Comparison of ENCODE assay signal across 26 mouse cellular contexts in genomic region chr14:54610648-54611047, GRCm38 (mm10). TPM values are rescaled to one million over a fixed set of nuclear protein-coding genes. Genes with fewer than 3 reads are reported as not detected.
A peak's percentile ranks its signal among the peaks of the same experiment; 100 is the strongest.
DNase-seq lines count a peak whose midpoint lies in the region; ATAC-seq lines count a peak whose summit lies in the region.
"Had no signal": no experiment of that assay in that cellular context is flagged by ENCODE, and none has a peak within 500 bp of the region (broad histone marks: within the 10 kb centered on the region; RNA-seq: fewer than 3 reads in every experiment).

No protein-coding gene starts in this region.

- peaks cover 31% of the 10 kb centered on the region for H3K36me3 ChIP-seq in forebrain, embryonic 12.5 days (replicated peaks)
- H3K36me3 ChIP-seq in forebrain, embryonic 14.5 days (ENCODE audit: control insufficient read depth, insufficient read depth, low read length), result peaks cover 31% of the 10 kb centered on the region
- H3K36me3 ChIP-seq in midbrain, embryonic 12.5 days, result peaks cover 37% of the 10 kb centered on the region
- peaks cover 4% of the 10 kb centered on the region for H3K36me3 ChIP-seq in midbrain, embryonic 15.5 days (replicated peaks)

- no peak for ATAC-seq in forebrain, embryonic 12.5 days (ENCODE audit: low FRiP score)
- ATAC-seq in forebrain, embryonic 14.5 days, result no peak
- ATAC-seq in midbrain, embryonic 12.5 days (ENCODE audit: low FRiP score, low read depth), result no peak
- no peak for ATAC-seq in midbrain, embryonic 15.5 days (replicated peaks)
- ATAC-seq: midbrain, embryonic 16.5 days had no signal

- no peak overlapping the region for H3K4me3 ChIP-seq in forebrain, embryonic 12.5 days (replicated peaks)
- H3K4me3 ChIP-seq in forebrain, embryonic 14.5 days (ENCODE audit: low read depth, low read length), result no peak overlapping the region
- H3K4me3 ChIP-seq in midbrain, embryonic 12.5 days, result no peak overlapping the region
- no peak overlapping the region for H3K4me3 ChIP-seq in midbrain, embryonic 15.5 days
- H3K4me3 ChIP-seq: heart, embryonic 12.5 days; hindbrain, embryonic 13.5 days; limb, embryonic 15.5 days; megakaryocyte, embryonic 14.5 days; neural tube, embryonic 15.5 days had no signal

- no peaks in the 10 kb centered on the region for H3K27me3 ChIP-seq in forebrain, embryonic 12.5 days
- H3K27me3 ChIP-seq in forebrain, embryonic 14.5 days (replicated peaks; ENCODE audit: control insufficient read depth, insufficient read depth, low read length), result no peaks in the 10 kb centered on the region
- no peaks in the 10 kb centered on the region for H3K27me3 ChIP-seq in midbrain, embryonic 12.5 days
- no peaks in the 10 kb centered on the region for H3K27me3 ChIP-seq in midbrain, embryonic 15.5 days (replicated peaks)
- H3K27me3 ChIP-seq: heart, embryonic 12.5 days; hindbrain, embryonic 13.5 days; limb, embryonic 15.5 days; megakaryocyte, embryonic 14.5 days; neural tube, embryonic 15.5 days had no signal

- peaks cover 6% of the 10 kb centered on the region; the same call in 1 of the 2 replicates for H3K4me1 ChIP-seq in forebrain, embryonic 12.5 days
- 0 out of 2 replicates have a peak, but pooled peaks cover 2% of the 10 kb centered on the region for H3K4me1 ChIP-seq in forebrain, embryonic 14.5 days (ENCODE audit: control insufficient read depth, insufficient read depth, low read length)
- H3K4me1 ChIP-seq in midbrain, embryonic 12.5 days, result 0 out of 2 replicates have a peak, but pooled peaks cover 3% of the 10 kb centered on the region
- peaks cover 6% of the 10 kb centered on the region; the same call in 1 of the 2 replicates for H3K4me1 ChIP-seq in midbrain, embryonic 15.5 days
- H3K4me1 ChIP-seq: heart, embryonic 12.5 days had no signal

- peak overlapping the region; percentile 32; the same call in 1 of the 2 replicates for H3K27ac ChIP-seq in forebrain, embryonic 12.5 days
- H3K27ac ChIP-seq in forebrain, embryonic 14.5 days (ENCODE audit: low read depth, low read length), result no peak overlapping the region
- H3K27ac ChIP-seq in midbrain, embryonic 12.5 days (replicated peaks), result peak overlapping the region; percentile 15; the same call in 1 of the 2 replicates
- no peak overlapping the region for H3K27ac ChIP-seq in midbrain, embryonic 15.5 days
- H3K27ac ChIP-seq: hindbrain, embryonic 13.5 days; limb, embryonic 15.5 days; neural tube, embryonic 15.5 days had no signal

- no peaks in the 10 kb centered on the region for H3K9me3 ChIP-seq in forebrain, embryonic 12.5 days
- H3K9me3 ChIP-seq in forebrain, embryonic 14.5 days (replicated peaks; ENCODE audit: control insufficient read depth, low read length), result no peaks in the 10 kb centered on the region
- no peaks in the 10 kb centered on the region for H3K9me3 ChIP-seq in midbrain, embryonic 12.5 days
- H3K9me3 ChIP-seq in midbrain, embryonic 15.5 days, result no peaks in the 10 kb centered on the region
- H3K9me3 ChIP-seq: heart, embryonic 12.5 days; hindbrain, embryonic 13.5 days; limb, embryonic 15.5 days; megakaryocyte, embryonic 14.5 days; neural tube, embryonic 15.5 days had no signal

- 85% methylated on average over 6 of the region's 6 CpGs for WGBS in forebrain, embryonic 12.5 days
- 75% methylated on average over 6 of the region's 6 CpGs for WGBS in forebrain, embryonic 14.5 days
- 82% methylated on average over 6 of the region's 6 CpGs for WGBS in midbrain, embryonic 12.5 days
- 78% methylated on average over 6 of the region's 6 CpGs for WGBS in midbrain, embryonic 15.5 days

- H3K9ac ChIP-seq in forebrain, embryonic 12.5 days, result no peak overlapping the region
- no peak overlapping the region for H3K9ac ChIP-seq in forebrain, embryonic 14.5 days (ENCODE audit: low read length)
- H3K9ac ChIP-seq in midbrain, embryonic 12.5 days (replicated peaks), result no peak overlapping the region
- H3K9ac ChIP-seq in midbrain, embryonic 15.5 days, result no peak overlapping the region; the same call in 1 of the 2 replicates
- H3K9ac ChIP-seq: heart, embryonic 12.5 days; hindbrain, embryonic 13.5 days; limb, embryonic 15.5 days; neural tube, embryonic 15.5 days had no signal

- H3K4me2 ChIP-seq in forebrain, embryonic 12.5 days, result no peak overlapping the region
- H3K4me2 ChIP-seq in forebrain, embryonic 14.5 days (ENCODE audit: low read length), result no peak overlapping the region
- no peak overlapping the region for H3K4me2 ChIP-seq in midbrain, embryonic 12.5 days (replicated peaks)
- no peak overlapping the region for H3K4me2 ChIP-seq in midbrain, embryonic 15.5 days
- H3K4me2 ChIP-seq: heart, embryonic 12.5 days; hindbrain, embryonic 13.5 days; limb, embryonic 15.5 days; neural tube, embryonic 15.5 days had no signal

- no peak for DNase-seq in forebrain, embryonic 14.5 days (ENCODE audit: low spot score)
- DNase-seq in layer of hippocampus, adult 11-12 months (ENCODE audit: low spot score), result peak; percentile 64
- DNase-seq in layer of hippocampus, postnatal 10 days (ENCODE audit: low spot score in 2 of 2), result no peak
- DNase-seq in layer of hippocampus, postnatal 36 days, result peak; percentile 70 to 77
- DNase-seq in thymus, postnatal 10 days (ENCODE audit: low spot score in 2 of 2), result no peak
- DNase-seq: adrenal gland, adult 2 months; cerebellum, adult 9-11 months; kidney, adult 8-10 months; kidney, postnatal 14 days; lung, adult 2 months had no signal

RNA-seq across cellular contexts. Expression of gene 4931414P19Rik, which starts 4.9 kb away (rescaled TPM):
- polyA plus RNA-seq in forebrain, embryonic 12.5 days (2016; fragmentation: Nextera tagmentation; extraction: Ambion mirVana), result 9.0 and 9.2 TPM in 2 replicates
- polyA plus RNA-seq in forebrain, embryonic 14.5 days (2014; fragmentation: Nextera tagmentation; extraction: Ambion mirVana), result 6.3 and 8.7 TPM in 2 replicates
- 1 to 10 TPM; 5.1 to 5.5 TPM for total RNA-seq in layer of hippocampus, postnatal 10 days (2021)
- polyA plus RNA-seq in midbrain, embryonic 12.5 days (2016; fragmentation: Nextera tagmentation; extraction: Ambion mirVana), result 8.2 and 10.4 TPM in 2 replicates
- 6.7 and 9.0 TPM in 2 replicates for polyA plus RNA-seq in midbrain, embryonic 15.5 days (2015; fragmentation: Nextera tagmentation; extraction: Ambion mirVana)
- total RNA-seq in layer of hippocampus, postnatal 36 days (2021), result 1 to 10 TPM; 4.7 to 5.5 TPM

RNA-seq across cellular contexts. Expression of gene Psmb5, which starts 7.2 kb away (rescaled TPM):
- 395 and 399 TPM in 2 replicates for polyA plus RNA-seq in forebrain, embryonic 12.5 days (2016; fragmentation: Nextera tagmentation; extraction: Ambion mirVana)
- polyA plus RNA-seq in forebrain, embryonic 14.5 days (2014; fragmentation: Nextera tagmentation; extraction: Ambion mirVana), result 506 and 542 TPM in 2 replicates
- total RNA-seq in layer of hippocampus, postnatal 10 days (2021), result 100 to 1,000 TPM; 201 to 217 TPM
- 363 and 400 TPM in 2 replicates for polyA plus RNA-seq in midbrain, embryonic 12.5 days (2016; fragmentation: Nextera tagmentation; extraction: Ambion mirVana)
- polyA plus RNA-seq in midbrain, embryonic 15.5 days (2015; fragmentation: Nextera tagmentation; extraction: Ambion mirVana), result 445 and 463 TPM in 2 replicates
- 100 to 1,000 TPM; 203 to 230 TPM for total RNA-seq in layer of hippocampus, postnatal 36 days (2021)

RNA-seq across cellular contexts. Expression of gene Psmb11, which starts 10.6 kb away (rescaled TPM):
- polyA plus RNA-seq in forebrain, embryonic 12.5 days (2016; fragmentation: Nextera tagmentation; extraction: Ambion mirVana), result 0.04 TPM in 1 of 2 replicates, not detected in the other
- not detected in 2 replicates for polyA plus RNA-seq in forebrain, embryonic 14.5 days (2014; fragmentation: Nextera tagmentation; extraction: Ambion mirVana)
- total RNA-seq in layer of hippocampus, postnatal 10 days (2021), result under 1 TPM; 0.21 to 0.25 TPM
- not detected in 2 replicates for polyA plus RNA-seq in midbrain, embryonic 12.5 days (2016; fragmentation: Nextera tagmentation; extraction: Ambion mirVana)
- polyA plus RNA-seq in midbrain, embryonic 15.5 days (2015; fragmentation: Nextera tagmentation; extraction: Ambion mirVana), result not detected in 2 replicates
- total RNA-seq in layer of hippocampus, postnatal 36 days (2021), result under 1 TPM; 0.23 to 0.27 TPM
- total RNA-seq: adrenal gland, adult 2 months; gastrocnemius, adult 8-10 months had no signal
- polyA plus RNA-seq: adrenal gland, adult 2 months; embryonic facial prominence, embryonic 14.5 days; heart, embryonic 12.5 days; hindbrain, embryonic 13.5 days; intestine, embryonic 14.5 days; limb, embryonic 15.5 days; lung, adult 2 months; midbrain, embryonic 16.5 days had no signal

RNA-seq across cellular contexts. Expression of gene Gm17606, which starts 30.1 kb away (rescaled TPM):
- not detected in 2 replicates for polyA plus RNA-seq in forebrain, embryonic 12.5 days (2016; fragmentation: Nextera tagmentation; extraction: Ambion mirVana)
- polyA plus RNA-seq in forebrain, embryonic 14.5 days (2014; fragmentation: Nextera tagmentation; extraction: Ambion mirVana), result not detected in 2 replicates
- total RNA-seq in layer of hippocampus, postnatal 10 days (2021), result not detected
- not detected in 2 replicates for polyA plus RNA-seq in midbrain, embryonic 12.5 days (2016; fragmentation: Nextera tagmentation; extraction: Ambion mirVana)
- polyA plus RNA-seq in midbrain, embryonic 15.5 days (2015; fragmentation: Nextera tagmentation; extraction: Ambion mirVana), result not detected in 2 replicates
- total RNA-seq in layer of hippocampus, postnatal 36 days (2021), result not detected
- total RNA-seq: adrenal gland, adult 2 months; gastrocnemius, adult 8-10 months; granulocyte monocyte progenitor cell, adult 5-6 weeks; heart, postnatal 14 days; left cerebral cortex, postnatal 14 days had no signal
- polyA plus RNA-seq: adrenal gland, adult 2 months; brain, embryonic 14.5 days; embryonic facial prominence, embryonic 14.5 days; heart, embryonic 12.5 days; hindbrain, embryonic 13.5 days; intestine, embryonic 14.5 days; lung, adult 2 months; midbrain, embryonic 16.5 days; neural tube, embryonic 15.5 days had no signal

RNA-seq across cellular contexts. Expression of gene Cdh24, which starts 30.5 kb away (rescaled TPM):
- polyA plus RNA-seq in forebrain, embryonic 12.5 days (2016; fragmentation: Nextera tagmentation; extraction: Ambion mirVana), result 9.8 and 10.7 TPM in 2 replicates
- 4.8 and 5.7 TPM in 2 replicates for polyA plus RNA-seq in forebrain, embryonic 14.5 days (2014; fragmentation: Nextera tagmentation; extraction: Ambion mirVana)
- total RNA-seq in layer of hippocampus, postnatal 10 days (2021), result 10 to 100 TPM; 14.7 to 17.2 TPM
- polyA plus RNA-seq in midbrain, embryonic 12.5 days (2016; fragmentation: Nextera tagmentation; extraction: Ambion mirVana), result 9.7 and 10.7 TPM in 2 replicates
- polyA plus RNA-seq in midbrain, embryonic 15.5 days (2015; fragmentation: Nextera tagmentation; extraction: Ambion mirVana), result 14.1 and 15.5 TPM in 2 replicates
- 10 to 100 TPM; 23.6 to 24.5 TPM for total RNA-seq in layer of hippocampus, postnatal 36 days (2021)

Comparison
In these comparisons a context has a peak if more than half of its experiments do, and no peak if none do; other contexts are left out.
1. H3K27ac ChIP-seq: peak in forebrain, embryonic 12.5 days (single experiment) and midbrain, embryonic 12.5 days (single experiment); none in forebrain, embryonic 14.5 days (single experiment) and midbrain, embryonic 15.5 days (single experiment).
2. DNase-seq: peak in layer of hippocampus, adult 11-12 months (single experiment) and layer of hippocampus, postnatal 36 days (2 of 2); none in forebrain, embryonic 14.5 days (single experiment), layer of hippocampus, postnatal 10 days (0 of 2) and thymus, postnatal 10 days (0 of 2).